In the genomic region with DNA sequence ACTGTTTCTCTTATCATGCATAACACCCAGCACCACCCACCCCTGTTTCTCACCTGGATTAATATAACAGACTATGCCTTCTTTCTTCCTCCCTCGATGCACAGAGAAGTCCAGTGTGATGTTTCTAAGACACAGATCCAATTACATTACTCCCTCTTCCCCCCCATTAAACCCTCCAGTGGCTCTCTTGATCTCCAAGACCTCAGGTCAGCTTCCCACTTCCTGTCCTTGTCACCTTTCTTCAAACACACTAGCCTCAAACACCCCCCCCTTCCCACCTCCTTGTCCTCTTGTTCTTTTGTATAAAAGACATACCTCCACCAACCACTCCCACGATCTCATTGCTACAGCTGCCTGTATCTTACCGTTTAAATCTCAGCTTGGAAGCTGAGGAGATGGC, we compare ENCODE assay signal across 26 mouse cellular contexts.
A peak's percentile ranks its signal among the peaks of the same experiment; 100 is the strongest.
DNase-seq lines count a peak whose midpoint lies in the region; ATAC-seq and TF ChIP-seq lines count a peak whose summit lies in the region.
"Had no signal": no experiment of that assay in that cellular context is flagged by ENCODE, and none has a peak within 500 bp of the region (broad histone marks: within the 10 kb centered on the region; RNA-seq: fewer than 3 reads in every experiment).

No protein-coding gene starts in this region.

- H3K36me3 ChIP-seq in kidney, embryonic 14.5 days (ENCODE audit: control insufficient read depth, insufficient read depth, low read length): no peaks in the 10 kb centered on the region
- no peaks in the 10 kb centered on the region for H3K36me3 ChIP-seq in kidney, embryonic 16.5 days (ENCODE audit: insufficient read depth, low read length)
- H3K36me3 ChIP-seq in kidney, adult 2 months (ENCODE audit: control insufficient read depth, insufficient read depth, low read length): no peaks in the 10 kb centered on the region
- H3K36me3 ChIP-seq in ES-E14 (ENCODE audit: control insufficient read depth, insufficient read depth, low read length, poor library complexity, severe bottlenecking): no peaks in the 10 kb centered on the region
- H3K36me3 ChIP-seq in thymus, adult 2 months (ENCODE audit: control insufficient read depth, insufficient read depth, low read length): no peaks in the 10 kb centered on the region
- H3K36me3 ChIP-seq: embryonic facial prominence, embryonic 13.5 days; embryonic facial prominence, embryonic 15.5 days; forebrain, embryonic 10.5 days; forebrain, embryonic 12.5 days had no signal

- peak; percentile 75 for ATAC-seq in kidney, embryonic 14.5 days (ENCODE audit: low FRiP score, low TSS enrichment)
- ATAC-seq in kidney, embryonic 16.5 days (ENCODE audit: low FRiP score, low TSS enrichment): peak; percentile 69
- ATAC-seq: CD4-positive, CD25-positive, alpha-beta regulatory T cell, adult 4 months; forebrain, embryonic 14.5 days; forebrain, embryonic 16.5 days had no signal

- no peaks in the 10 kb centered on the region for H3K27me3 ChIP-seq in kidney, embryonic 14.5 days (ENCODE audit: control insufficient read depth, insufficient read depth, low read length)
- H3K27me3 ChIP-seq in kidney, embryonic 16.5 days (ENCODE audit: insufficient read depth, low read length): 0 out of 2 replicates have a peak, but pooled peaks cover 4% of the 10 kb centered on the region
- no peaks in the 10 kb centered on the region for H3K27me3 ChIP-seq in kidney, adult 2 months (replicated peaks; ENCODE audit: control insufficient read depth, insufficient read depth, low read length)
- no peaks in the 10 kb centered on the region for H3K27me3 ChIP-seq in thymus, adult 2 months (ENCODE audit: control insufficient read depth, insufficient read depth, low read length)
- H3K27me3 ChIP-seq: CH12.LX; embryonic facial prominence, embryonic 15.5 days; forebrain, embryonic 12.5 days had no signal

- no peak for TF ChIP-seq CTCF in kidney, adult 2 months (conservative IDR thresholded peaks at IDR 0.05; ENCODE audit: insufficient read depth, insufficient read length, low read depth, low read length)
- TF ChIP-seq CTCF in thymus, adult 2 months (IDR thresholded peaks at IDR 0.05; ENCODE audit: borderline replicate concordance, control insufficient read depth, extremely low read depth, insufficient read depth, low read length, poor library complexity): no peak

- no peak overlapping the region for H3K4me3 ChIP-seq in kidney, embryonic 14.5 days (ENCODE audit: low read length)
- H3K4me3 ChIP-seq in kidney, embryonic 16.5 days (ENCODE audit: low read length): no peak overlapping the region
- H3K4me3 ChIP-seq in kidney, adult 2 months (ENCODE audit: insufficient read depth, low read depth, low read length): no peak overlapping the region
- no peak overlapping the region for H3K4me3 ChIP-seq in ES-E14 (ENCODE audit: insufficient read depth in 1 of 2, low read depth in 1 of 2, low read length in 2 of 2, poor library complexity in 1 of 2, severe bottlenecking in 1 of 2)
- H3K4me3 ChIP-seq in thymus, adult 2 months (ENCODE audit: control insufficient read depth, insufficient read depth, low read length): no peak overlapping the region
- H3K4me3 ChIP-seq: embryonic facial prominence, embryonic 13.5 days; embryonic facial prominence, embryonic 15.5 days; erythroblast, embryonic 14.5 days; forebrain, embryonic 10.5 days; forebrain, embryonic 12.5 days had no signal

- peaks cover 7% of the 10 kb centered on the region; the same call in 1 of the 2 replicates for H3K4me1 ChIP-seq in kidney, embryonic 14.5 days (ENCODE audit: control insufficient read depth, insufficient read depth, low read length)
- H3K4me1 ChIP-seq in kidney, embryonic 16.5 days (ENCODE audit: insufficient read depth, low read length): peaks cover 3% of the 10 kb centered on the region
- no peaks in the 10 kb centered on the region for H3K4me1 ChIP-seq in kidney, adult 2 months (ENCODE audit: control insufficient read depth, insufficient read depth, low read length)
- peaks cover 0 to 3% of the 10 kb centered on the region in 2 experiments; a peak in 1 of 4 replicates for H3K4me1 ChIP-seq in ES-E14 (ENCODE audit: control insufficient read depth in 2 of 2, insufficient read depth in 2 of 2, low read length in 2 of 2, poor library complexity in 1 of 2)
- H3K4me1 ChIP-seq in thymus, adult 2 months (replicated peaks; ENCODE audit: control insufficient read depth, insufficient read depth, low read length): no peaks in the 10 kb centered on the region
- H3K4me1 ChIP-seq: forebrain, embryonic 12.5 days had no signal

- no peak overlapping the region for H3K9ac ChIP-seq in kidney, embryonic 14.5 days (ENCODE audit: low read depth, low read length)
- no peak overlapping the region for H3K9ac ChIP-seq in kidney, embryonic 16.5 days (replicated peaks; ENCODE audit: low read length)
- no peak overlapping the region for H3K9ac ChIP-seq in ES-E14 (ENCODE audit: insufficient read depth, low read depth, low read length, poor library complexity, severe bottlenecking)
- H3K9ac ChIP-seq: embryonic facial prominence, embryonic 13.5 days; embryonic facial prominence, embryonic 15.5 days; forebrain, embryonic 12.5 days had no signal

- in situ Hi-C loops in ES-E14 (cut with MboI; ENCODE audit: low sequenced_read_pairs in 2 of 2, unreplicated experiment in 2 of 2): no loop called here

- DNase-seq in kidney, adult 11 months: no peak
- DNase-seq in kidney, adult 2 months: no peak
- DNase-seq in ES-E14 (ENCODE audit: low read depth, low spot score) (peak; percentile 4), ZHBTc4 (ENCODE audit: low read depth, low spot score) (peak; percentile 33)
- no peak for DNase-seq in thymus, adult 2 months
- DNase-seq: adrenal gland, adult 2 months; adrenal gland, postnatal 10 days; adrenal gland, postnatal 25 days; B cell, adult 2 months; cerebellum, adult 11-12 months; cerebellum, adult 8-10 months; cerebellum, adult 9-11 months; cerebellum, postnatal 14 days; cerebellum, postnatal 36 days; embryo, embryonic 11 days had no signal

- no peaks in the 10 kb centered on the region for H3K9me3 ChIP-seq in kidney, embryonic 14.5 days (ENCODE audit: control insufficient read depth, low read length)
- H3K9me3 ChIP-seq in kidney, embryonic 16.5 days (ENCODE audit: low read length): no peaks in the 10 kb centered on the region
- no peaks in the 10 kb centered on the region for H3K9me3 ChIP-seq in ES-E14 (ENCODE audit: control insufficient read depth, insufficient read depth, low read depth, low read length)
- H3K9me3 ChIP-seq: embryonic facial prominence, embryonic 13.5 days; embryonic facial prominence, embryonic 15.5 days; forebrain, embryonic 10.5 days; forebrain, embryonic 12.5 days had no signal

- no peak for TF ChIP-seq POLR2A in kidney, adult 2 months (IDR thresholded peaks at IDR 0.05; ENCODE audit: low read depth, low read length)
- no peak for TF ChIP-seq POLR2A in thymus, adult 2 months (IDR thresholded peaks at IDR 0.05; ENCODE audit: control insufficient read depth, extremely low read depth, insufficient read depth, low read length, poor library complexity)

- no peak overlapping the region for H3K4me2 ChIP-seq in kidney, embryonic 14.5 days (replicated peaks; ENCODE audit: low read depth, low read length)
- no peak overlapping the region for H3K4me2 ChIP-seq in kidney, embryonic 16.5 days (replicated peaks; ENCODE audit: low read depth, low read length)
- H3K4me2 ChIP-seq: embryonic facial prominence, embryonic 13.5 days; embryonic facial prominence, embryonic 15.5 days; forebrain, embryonic 12.5 days had no signal

- 9% methylated on average over 3 of the region's 3 CpGs for WGBS in kidney, embryonic 14.5 days
- 12% methylated on average over 3 of the region's 3 CpGs for WGBS in kidney, embryonic 16.5 days
- WGBS in kidney, adult 2 months: 45% methylated on average over 3 of the region's 3 CpGs
- WGBS in thymus, adult 2 months: 68% methylated on average over 3 of the region's 3 CpGs

- H3K27ac ChIP-seq in kidney, embryonic 14.5 days (ENCODE audit: low read depth, low read length): 0 out of 2 replicates have a peak overlapping the region, but pooled peaks have one; percentile 17
- H3K27ac ChIP-seq in kidney, embryonic 16.5 days (ENCODE audit: low read length): no peak overlapping the region
- no peak overlapping the region for H3K27ac ChIP-seq in kidney, adult 2 months (ENCODE audit: insufficient read depth, low read depth, low read length)
- no peak overlapping the region for H3K27ac ChIP-seq in ES-E14 (ENCODE audit: insufficient read depth, low read depth, low read length, poor library complexity, severe bottlenecking)
- no peak overlapping the region for H3K27ac ChIP-seq in thymus, adult 2 months (ENCODE audit: control insufficient read depth, insufficient read depth, low read length)
- H3K27ac ChIP-seq: embryonic facial prominence, embryonic 13.5 days; embryonic facial prominence, embryonic 15.5 days; forebrain, embryonic 10.5 days; forebrain, embryonic 12.5 days had no signal

TF ChIP-seq in ES-E14, 5 proteins besides CTCF, POLR2A, EP300 and RAD21:
- TF ChIP-seq ZNF384 (IDR thresholded peaks at IDR 0.05; ENCODE audit: low read depth, low read length) (no peak), HCFC1 (IDR thresholded peaks at IDR 0.05; ENCODE audit: borderline replicate concordance, insufficient read depth, low read length) (no peak), MAFK (IDR thresholded peaks at IDR 0.05; ENCODE audit: insufficient read depth, low read depth, low read length) (no peak), CHD2 (IDR thresholded peaks at IDR 0.05; ENCODE audit: low read depth, low read length) (no peak), ZC3H11A (IDR thresholded peaks at IDR 0.05; ENCODE audit: borderline replicate concordance, low read depth, low read length) (no peak)

Comparison
In these comparisons a context has a peak if more than half of its experiments do, and no peak if none do; other contexts are left out.
1. DNase-seq: peak in ES-E14 (single experiment) and ZHBTc4 (single experiment); none in kidney, adult 11 months (single experiment), kidney, adult 2 months (single experiment) and thymus, adult 2 months (single experiment).